Mouse (Mus musculus): ENCODE measurements around the gene Bhlhe23. TPM values are rescaled to one million over a fixed set of nuclear protein-coding genes. Genes with fewer than 3 reads are reported as not detected.

Bhlhe23 gene
- polyA plus RNA-seq (2014; fragmentation: Illumina TruSeq; extraction: RNeasy Lipid Tissue Mini Kit (QIAGEN cat#74804); ENCODE audit: low read depth, low replicate concordance) = not detected

DNA sequence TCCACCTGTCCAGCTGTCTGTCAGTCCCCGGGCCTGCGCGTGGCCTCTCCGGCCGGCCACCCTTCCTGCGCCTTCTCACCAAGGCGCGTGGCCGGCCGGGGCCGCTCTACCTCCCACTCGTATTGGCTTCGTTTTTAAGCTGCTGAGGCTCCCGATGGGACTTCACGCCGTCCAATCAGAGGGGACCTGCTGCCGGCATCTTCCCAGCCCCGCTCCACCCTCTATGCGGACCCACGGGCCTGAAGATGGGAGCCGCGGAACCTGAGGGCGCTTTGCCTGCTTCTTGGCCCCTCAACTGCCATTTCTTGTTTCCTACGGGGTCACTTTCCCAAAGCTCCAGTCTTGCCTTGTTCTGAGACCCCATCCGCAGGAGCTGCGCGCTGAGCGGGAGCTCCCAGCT, at the start of gene Bhlhe23:
Bhlhe23 (minus strand) TSS at position 108 of the 400 bp plus-strand sequence.

DNA sequence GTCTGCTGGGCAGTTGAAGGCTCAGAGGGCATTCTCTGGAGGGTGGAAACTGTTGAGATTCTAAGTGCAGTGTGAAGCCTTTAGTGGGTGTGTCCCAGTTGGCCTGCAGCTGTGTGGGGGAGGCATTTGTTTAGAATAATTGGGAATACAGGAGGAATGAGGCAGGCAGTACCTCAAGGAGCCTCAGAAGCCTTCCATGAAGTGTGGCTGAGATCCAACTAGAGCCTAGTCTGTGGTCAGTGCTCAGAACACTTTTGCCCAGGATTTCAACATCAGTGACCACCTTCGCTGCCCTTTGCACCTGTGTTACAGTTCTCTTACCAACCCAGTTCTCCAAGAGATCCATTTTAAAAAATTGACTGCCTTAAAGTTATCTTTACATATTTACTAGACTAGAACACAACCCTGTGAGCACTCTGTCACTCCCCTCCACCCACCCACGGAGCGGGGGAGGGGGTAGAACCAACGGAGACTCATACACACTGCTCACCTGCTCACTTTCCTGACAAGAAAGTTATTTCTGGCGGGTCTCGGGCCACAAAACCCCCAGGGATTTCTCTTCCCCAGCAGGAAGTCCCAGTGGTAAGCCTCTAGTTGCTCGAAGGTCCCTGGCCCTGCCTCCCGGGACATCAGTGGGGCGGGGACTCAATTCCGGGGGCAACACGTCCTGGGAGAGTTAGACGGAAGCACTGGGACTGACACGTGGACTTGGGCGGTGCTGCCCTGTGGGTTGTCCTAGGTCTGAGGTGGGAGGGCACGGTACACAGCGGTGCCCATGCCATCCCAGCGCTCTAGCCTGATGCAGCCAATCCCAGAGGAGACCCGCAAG, 51.9 kb downstream of the Bhlhe23 start, which contains the start of gene Slc17a9:
Slc17a9 (plus strand) TSS at position 679 of the 829 bp plus-strand sequence.

Other genes with a start within 250 kb of the Bhlhe23 start
- gene Mrgbp, start 195.6 kb downstream of the Bhlhe23 start, polyA plus RNA-seq (2014; fragmentation: Illumina TruSeq; extraction: RNeasy Lipid Tissue Mini Kit (QIAGEN cat#74804); ENCODE audit: low read depth, low replicate concordance) = 17.7 TPM
- gene Ogfr, start 187.7 kb downstream of the Bhlhe23 start, polyA plus RNA-seq (2014; fragmentation: Illumina TruSeq; extraction: RNeasy Lipid Tissue Mini Kit (QIAGEN cat#74804); ENCODE audit: low read depth, low replicate concordance) = 14.9 TPM
- gene Col9a3, start 179.1 kb downstream of the Bhlhe23 start, polyA plus RNA-seq (2014; fragmentation: Illumina TruSeq; extraction: RNeasy Lipid Tissue Mini Kit (QIAGEN cat#74804); ENCODE audit: low read depth, low replicate concordance) = not detected
- gene Tcfl5, start 134.2 kb downstream of the Bhlhe23 start, polyA plus RNA-seq (2014; fragmentation: Illumina TruSeq; extraction: RNeasy Lipid Tissue Mini Kit (QIAGEN cat#74804); ENCODE audit: low read depth, low replicate concordance) = not detected
- gene Dido1, start 66.9 kb downstream of the Bhlhe23 start, polyA plus RNA-seq (2014; fragmentation: Illumina TruSeq; extraction: RNeasy Lipid Tissue Mini Kit (QIAGEN cat#74804); ENCODE audit: low read depth, low replicate concordance) = 17.3 TPM
- gene Gid8, start 66.8 kb downstream of the Bhlhe23 start, polyA plus RNA-seq (2014; fragmentation: Illumina TruSeq; extraction: RNeasy Lipid Tissue Mini Kit (QIAGEN cat#74804); ENCODE audit: low read depth, low replicate concordance) = 51.3 TPM
- gene Slc17a9, start 51.6 kb downstream of the Bhlhe23 start, polyA plus RNA-seq (2014; fragmentation: Illumina TruSeq; extraction: RNeasy Lipid Tissue Mini Kit (QIAGEN cat#74804); ENCODE audit: low read depth, low replicate concordance) = not detected
- gene Ythdf1, start 144.0 kb upstream of the Bhlhe23 start, polyA plus RNA-seq (2014; fragmentation: Illumina TruSeq; extraction: RNeasy Lipid Tissue Mini Kit (QIAGEN cat#74804); ENCODE audit: low read depth, low replicate concordance) = 60.4 TPM
- gene Birc7, start 152.1 kb upstream of the Bhlhe23 start, polyA plus RNA-seq (2014; fragmentation: Illumina TruSeq; extraction: RNeasy Lipid Tissue Mini Kit (QIAGEN cat#74804); ENCODE audit: low read depth, low replicate concordance) = not detected
- not detected for gene Nkain4, start 177.8 kb upstream of the Bhlhe23 start, polyA plus RNA-seq (2014; fragmentation: Illumina TruSeq; extraction: RNeasy Lipid Tissue Mini Kit (QIAGEN cat#74804); ENCODE audit: low read depth, low replicate concordance)
- 5.9 TPM for gene Arfgap1, start 190.3 kb upstream of the Bhlhe23 start, polyA plus RNA-seq (2014; fragmentation: Illumina TruSeq; extraction: RNeasy Lipid Tissue Mini Kit (QIAGEN cat#74804); ENCODE audit: low read depth, low replicate concordance)
- not detected for gene Col20a1, start 209.6 kb upstream of the Bhlhe23 start, polyA plus RNA-seq (2014; fragmentation: Illumina TruSeq; extraction: RNeasy Lipid Tissue Mini Kit (QIAGEN cat#74804); ENCODE audit: low read depth, low replicate concordance)

Measured in adrenal gland, adult 10 weeks (tissue).